Comparison of ENCODE assay signal across 8 mouse cellular contexts in genomic region chr19:10042232-10042631, GRCm38 (mm10). TPM values are rescaled to one million over a fixed set of nuclear protein-coding genes. Genes with fewer than 3 reads are reported as not detected.
A peak's percentile ranks its signal among the peaks of the same experiment; 100 is the strongest.
DNase-seq lines count a peak whose midpoint lies in the region; ATAC-seq and TF ChIP-seq lines count a peak whose summit lies in the region.

No protein-coding gene starts in this region.

- no peaks in the 10 kb centered on the region for H3K9me3 ChIP-seq in kidney, postnatal 0 days (replicated peaks; ENCODE audit: low read length)
- no peaks in the 10 kb centered on the region for H3K9me3 ChIP-seq in embryonic facial prominence, embryonic 12.5 days
- H3K9me3 ChIP-seq in lung, embryonic 16.5 days (ENCODE audit: control insufficient read depth, low read length) = no peaks in the 10 kb centered on the region

- no peak for TF ChIP-seq CTCF in kidney, postnatal 0 days (IDR thresholded peaks at IDR 0.05; ENCODE audit: low read depth)

- H3K36me3 ChIP-seq in kidney, postnatal 0 days (ENCODE audit: insufficient read depth, low read length) = no peaks in the 10 kb centered on the region
- no peaks in the 10 kb centered on the region for H3K36me3 ChIP-seq in embryonic facial prominence, embryonic 12.5 days
- H3K36me3 ChIP-seq in lung, embryonic 16.5 days (ENCODE audit: control insufficient read depth, insufficient read depth, low read length) = no peaks in the 10 kb centered on the region

- H3K4me2 ChIP-seq in kidney, postnatal 0 days (ENCODE audit: low read length) = peak overlapping the region; percentile 67
- H3K4me2 ChIP-seq in embryonic facial prominence, embryonic 12.5 days (replicated peaks) = peak overlapping the region; percentile 89
- peak overlapping the region; percentile 85 for H3K4me2 ChIP-seq in lung, embryonic 16.5 days (ENCODE audit: low read depth, low read length)

- no peak for ATAC-seq in kidney, postnatal 0 days (replicated peaks; ENCODE audit: low FRiP score, low read depth)
- no peak for ATAC-seq in embryonic facial prominence, embryonic 12.5 days (ENCODE audit: insufficient number of reproducible peaks, insufficient read depth, low FRiP score, low TSS enrichment)
- no peak for ATAC-seq in lung, embryonic 16.5 days (ENCODE audit: low read depth)

- WGBS in kidney, postnatal 0 days = 48% methylated on average over 6 of the region's 6 CpGs
- WGBS in embryonic facial prominence, embryonic 12.5 days = 52% methylated on average over 6 of the region's 6 CpGs
- 34% methylated on average over 6 of the region's 6 CpGs for WGBS in lung, embryonic 16.5 days

- peaks cover 12% of the 10 kb centered on the region; the same call in 1 of the 2 replicates for H3K4me1 ChIP-seq in kidney, postnatal 0 days (replicated peaks; ENCODE audit: insufficient read depth, low read length)
- H3K4me1 ChIP-seq in embryonic facial prominence, embryonic 12.5 days = peaks cover 17% of the 10 kb centered on the region
- H3K4me1 ChIP-seq in lung, embryonic 16.5 days (replicated peaks; ENCODE audit: control insufficient read depth, insufficient read depth, low read length) = peaks cover 73% of the 10 kb centered on the region

- no peak overlapping the region for H3K27ac ChIP-seq in kidney, postnatal 0 days
- no peak overlapping the region for H3K27ac ChIP-seq in embryonic facial prominence, embryonic 12.5 days
- H3K27ac ChIP-seq in lung, embryonic 16.5 days (ENCODE audit: low read length) = peak overlapping the region; percentile 96

- intact Hi-C loops in heart, postnatal 36 days (cut with DNase I) = loop anchor here (5.0 kb wide), 1 partner anchor 140 kb away; the partner anchor contains the start of gene Fads1

- no peaks in the 10 kb centered on the region for H3K27me3 ChIP-seq in kidney, postnatal 0 days (ENCODE audit: insufficient read depth, low read length)
- no peaks in the 10 kb centered on the region for H3K27me3 ChIP-seq in embryonic facial prominence, embryonic 12.5 days
- H3K27me3 ChIP-seq in lung, embryonic 16.5 days (ENCODE audit: control insufficient read depth, insufficient read depth, low read depth, low read length) = no peaks in the 10 kb centered on the region

- H3K4me3 ChIP-seq in kidney, postnatal 0 days (replicated peaks; ENCODE audit: low read depth, low read length) = peak overlapping the region; percentile 40
- H3K4me3 ChIP-seq in embryonic facial prominence, embryonic 12.5 days = peak overlapping the region; percentile 60
- peak overlapping the region; percentile 82 for H3K4me3 ChIP-seq in lung, embryonic 16.5 days (ENCODE audit: low read length)

- H3K9ac ChIP-seq in kidney, postnatal 0 days (ENCODE audit: low read depth, low read length) = peak overlapping the region; percentile 59; the same call in 1 of the 2 replicates
- peak overlapping the region; percentile 65 for H3K9ac ChIP-seq in embryonic facial prominence, embryonic 12.5 days
- peak overlapping the region; percentile 87 for H3K9ac ChIP-seq in lung, embryonic 16.5 days (ENCODE audit: low read length)

- DNase-seq in kidney, postnatal 0 days (ENCODE audit: low spot score) = no peak
- no peak for DNase-seq in kidney, postnatal 36 days
- DNase-seq in heart, postnatal 36 days = peak; percentile 32 to 62
- DNase-seq in urinary bladder, adult 2 months (ENCODE audit: low spot score) = no peak
- DNase-seq in T-cell, adult 2 months (ENCODE audit: low spot score) = no peak
- no peak for DNase-seq in retina, embryonic 14.5 days (ENCODE audit: low spot score)

RNA-seq across cellular contexts. Expression of gene Fads3, which starts 0.9 kb away (rescaled TPM):
- polyA plus RNA-seq in kidney, postnatal 0 days (2015; fragmentation: Nextera tagmentation; extraction: Ambion mirVana) = 35.0 and 37.4 TPM in 2 replicates
- polyA plus RNA-seq in embryonic facial prominence, embryonic 12.5 days (2016; fragmentation: Nextera tagmentation; extraction: Ambion mirVana) = 10.1 and 10.2 TPM in 2 replicates
- 10 to 100 TPM; 37.8 to 39.8 TPM for total RNA-seq in heart, postnatal 36 days (2021)
- 72.0 and 76.0 TPM in 2 replicates for polyA plus RNA-seq in lung, embryonic 16.5 days (2015; fragmentation: Nextera tagmentation; extraction: Ambion mirVana)
- 38.6 and 41.9 TPM in 2 replicates for polyA plus RNA-seq in urinary bladder, adult 2 months (2012; rRNA removed)

RNA-seq across cellular contexts. Expression of gene Rab3il1, which starts 40.8 kb away (rescaled TPM):
- polyA plus RNA-seq in kidney, postnatal 0 days (2015; fragmentation: Nextera tagmentation; extraction: Ambion mirVana) = 30.6 and 31.5 TPM in 2 replicates
- 48.0 and 50.0 TPM in 2 replicates for polyA plus RNA-seq in embryonic facial prominence, embryonic 12.5 days (2016; fragmentation: Nextera tagmentation; extraction: Ambion mirVana)
- 1 to 10 TPM; 7.9 to 8.7 TPM for total RNA-seq in heart, postnatal 36 days (2021)
- polyA plus RNA-seq in lung, embryonic 16.5 days (2015; fragmentation: Nextera tagmentation; extraction: Ambion mirVana) = 30.3 and 33.0 TPM in 2 replicates
- polyA plus RNA-seq in urinary bladder, adult 2 months (2012; rRNA removed) = 22.0 and 23.6 TPM in 2 replicates

RNA-seq across cellular contexts. Expression of gene Best1, which starts 40.8 kb away (rescaled TPM):
- 1.8 and 3.3 TPM in 2 replicates for polyA plus RNA-seq in kidney, postnatal 0 days (2015; fragmentation: Nextera tagmentation; extraction: Ambion mirVana)
- 1.7 and 1.8 TPM in 2 replicates for polyA plus RNA-seq in embryonic facial prominence, embryonic 12.5 days (2016; fragmentation: Nextera tagmentation; extraction: Ambion mirVana)
- under 1 TPM; 0.11 to 0.14 TPM for total RNA-seq in heart, postnatal 36 days (2021)
- polyA plus RNA-seq in lung, embryonic 16.5 days (2015; fragmentation: Nextera tagmentation; extraction: Ambion mirVana) = 1.1 and 1.4 TPM in 2 replicates
- polyA plus RNA-seq in urinary bladder, adult 2 months (2012; rRNA removed) = 3.8 and 4.2 TPM in 2 replicates

RNA-seq across cellular contexts. Expression of gene Fads2, which starts 59.3 kb away (rescaled TPM):
- polyA plus RNA-seq in kidney, postnatal 0 days (2015; fragmentation: Nextera tagmentation; extraction: Ambion mirVana) = 37.1 and 38.2 TPM in 2 replicates
- 123 and 125 TPM in 2 replicates for polyA plus RNA-seq in embryonic facial prominence, embryonic 12.5 days (2016; fragmentation: Nextera tagmentation; extraction: Ambion mirVana)
- total RNA-seq in heart, postnatal 36 days (2021) = 1 to 10 TPM; 4.8 to 6.8 TPM
- 67.5 and 74.5 TPM in 2 replicates for polyA plus RNA-seq in lung, embryonic 16.5 days (2015; fragmentation: Nextera tagmentation; extraction: Ambion mirVana)
- polyA plus RNA-seq in urinary bladder, adult 2 months (2012; rRNA removed) = 156 and 173 TPM in 2 replicates

Comparison
In these comparisons a context has a peak if more than half of its experiments do, and no peak if none do; other contexts are left out.
1. DNase-seq: peak in heart, postnatal 36 days (2 of 2); none in kidney, postnatal 0 days (single experiment), kidney, postnatal 36 days (0 of 2), urinary bladder, adult 2 months (single experiment), T-cell, adult 2 months (single experiment) and retina, embryonic 14.5 days (single experiment).
2. Peak in every context shown above with its lines, with median percentiles within 50 percentile points of each other: H3K4me2 ChIP-seq, H3K4me3 ChIP-seq and H3K9ac ChIP-seq.